Mouse (Mus musculus) v-Abl transformed pro-B cells (cell line): ENCODE data around the gene Olfr688.

ENCODE experiments used
- in situ Hi-C, 2 experiments: fragments of 400-800 bp; cut with MboI; formaldehyde crosslinking; loops; one replicate each; pipeline ENCODE4 v1.15.1; 2025; ENCODE audit not compliant: unreplicated experiment in 2 of 2

The Olfr688 gene

GRCm38 (mm10) chr7:105287795-105288194 is at the start of gene Olfr688:
Gene Olfr688 (plus strand): TSS chr7:105288095.
- in situ Hi-C loops = no loop called here

- in situ Hi-C loops = no loop called here
These were observed 40.2 kb upstream of the Olfr688 start for GRCm38 (mm10) chr7:105247671-105248070.

GRCm38 (mm10) chr7:105248197-105248596 is 39.7 kb upstream of the Olfr688 start:
- in situ Hi-C loops = no loop called here

- in situ Hi-C loops = loop anchor here (5.0 to 25.0 kb wide), 3 partner anchors 206 to 261 kb away; no protein-coding TSS in a partner anchor
These were observed 31.2 kb upstream of the Olfr688 start for GRCm38 (mm10) chr7:105256656-105257055.

GRCm38 (mm10) chr7:105272426-105272825 is 15.5 kb upstream of the Olfr688 start:
- in situ Hi-C loops = loop anchor here in 1 of 2 experiments (25.0 kb wide), 1 partner anchor 190 kb away; no protein-coding TSS in a partner anchor

- in situ Hi-C loops = no loop called here
These were observed 2.2 kb downstream of the Olfr688 start for GRCm38 (mm10) chr7:105290051-105290450.

- in situ Hi-C loops = no loop called here
These were observed 23.0 kb downstream of the Olfr688 start, which contains the start of gene Olfr689 for GRCm38 (mm10) chr7:105310865-105311264. Gene Olfr689 (plus strand): TSS chr7:105311165.

GRCm38 (mm10) chr7:105325302-105325701 is 37.4 kb downstream of the Olfr688 start:
- in situ Hi-C loops = no loop called here

GRCm38 (mm10) chr7:105334004-105334403 is 46.1 kb downstream of the Olfr688 start, which contains the start of gene Olfr690:
Gene Olfr690 (minus strand): TSS chr7:105334104.
- in situ Hi-C loops = no loop called here
